Mouse (Mus musculus): ENCODE data around the gene Slc7a5. TPM values are rescaled to one million over a fixed set of nuclear protein-coding genes. Genes with fewer than 3 reads are reported as not detected.

Gene Slc7a5
- polyA plus RNA-seq, 1 experiment from 2014 or later = 39.6 TPM

GRCm38 (mm10) chr8:121919158-121919557 lies 11.7 kb upstream of the Slc7a5 start:
- Histone ChIP-seq H3K27me3 (replicated peaks) (no peaks in the 10 kb centered on the region), H3K4me1 (peaks cover 10% of the 10 kb centered on the region), H3K36me3 (no peaks in the 10 kb centered on the region), H3K4me3 (replicated peaks) (no peak overlapping the region), H3K27ac (replicated peaks) (no peak overlapping the region), H3K4me2 (no peak overlapping the region), H3K9ac (replicated peaks) (no peak overlapping the region), H3K9me3 (replicated peaks) (no peaks in the 10 kb centered on the region)
- 75% methylated on average over 4 of the region's 4 CpGs for WGBS
- no peak for ATAC-seq (ENCODE audit: low FRiP score)

- ATAC-seq (ENCODE audit: low FRiP score) = no peak
- Histone ChIP-seq H3K27me3 (replicated peaks) (peaks cover 3% of the 10 kb centered on the region; the same call in 1 of the 2 replicates), H3K4me2 (no peak overlapping the region), H3K27ac (replicated peaks) (no peak overlapping the region), H3K9ac (replicated peaks) (no peak overlapping the region), H3K4me3 (replicated peaks) (no peak overlapping the region), H3K4me1 (no peaks in the 10 kb centered on the region), H3K9me3 (replicated peaks) (no peaks in the 10 kb centered on the region), H3K36me3 (no peaks in the 10 kb centered on the region)
- 76% methylated on average over 8 of the region's 8 CpGs for WGBS
Measured at GRCm38 (mm10) chr8:121913378-121913777, 5.9 kb upstream of the Slc7a5 start.

- 71% methylated on average over 3 of the region's 3 CpGs for WGBS
- Histone ChIP-seq H3K4me2 (no peak overlapping the region), H3K9me3 (replicated peaks) (no peaks in the 10 kb centered on the region), H3K27ac (replicated peaks) (no peak overlapping the region), H3K4me1 (peaks cover 5% of the 10 kb centered on the region), H3K27me3 (replicated peaks) (peaks cover 5% of the 10 kb centered on the region; the same call in 1 of the 2 replicates), H3K4me3 (replicated peaks) (no peak overlapping the region), H3K9ac (replicated peaks) (no peak overlapping the region), H3K36me3 (no peaks in the 10 kb centered on the region)
- ATAC-seq (ENCODE audit: low FRiP score) = no peak
Measured at GRCm38 (mm10) chr8:121912831-121913230, 5.3 kb upstream of the Slc7a5 start.

GRCm38 (mm10) chr8:121911987-121912386 lies 4.5 kb upstream of the Slc7a5 start:
- no peak overlapping the region for H3K9ac ChIP-seq (replicated peaks)
- H3K36me3 ChIP-seq = no peaks in the 10 kb centered on the region
- 71% methylated on average over 7 of the region's 7 CpGs for WGBS
- peaks cover 5% of the 10 kb centered on the region; the same call in 1 of the 2 replicates for H3K27me3 ChIP-seq (replicated peaks)
- H3K4me2 ChIP-seq = no peak overlapping the region
- no peak for ATAC-seq (ENCODE audit: low FRiP score)
- H3K4me3 ChIP-seq (replicated peaks) = no peak overlapping the region
- H3K27ac ChIP-seq (replicated peaks) = peak overlapping the region; percentile 33; the same call in 1 of the 2 replicates
- no peaks in the 10 kb centered on the region for H3K9me3 ChIP-seq (replicated peaks)
- H3K4me1 ChIP-seq = peaks cover 7% of the 10 kb centered on the region

GRCm38 (mm10) chr8:121911400-121911799 lies 3.9 kb upstream of the Slc7a5 start:
- Histone ChIP-seq H3K4me2 (no peak overlapping the region), H3K27me3 (replicated peaks) (peaks cover 5% of the 10 kb centered on the region; the same call in 1 of the 2 replicates), H3K27ac (replicated peaks) (peak overlapping the region; percentile 33; the same call in 1 of the 2 replicates), H3K9me3 (replicated peaks) (no peaks in the 10 kb centered on the region), H3K4me1 (peaks cover 13% of the 10 kb centered on the region), H3K9ac (replicated peaks) (no peak overlapping the region), H3K36me3 (no peaks in the 10 kb centered on the region), H3K4me3 (replicated peaks) (no peak overlapping the region)
- no peak for ATAC-seq (ENCODE audit: low FRiP score)
- WGBS = 93% methylated on average over 6 of the region's 6 CpGs

GRCm38 (mm10) chr8:121909663-121910062 lies 2.2 kb upstream of the Slc7a5 start:
- Histone ChIP-seq H3K9me3 (replicated peaks) (no peaks in the 10 kb centered on the region), H3K4me2 (no peak overlapping the region), H3K4me1 (peaks cover 31% of the 10 kb centered on the region), H3K4me3 (replicated peaks) (no peak overlapping the region), H3K36me3 (no peaks in the 10 kb centered on the region), H3K27ac (replicated peaks) (no peak overlapping the region), H3K9ac (replicated peaks) (no peak overlapping the region), H3K27me3 (replicated peaks) (peaks cover 5% of the 10 kb centered on the region; the same call in 1 of the 2 replicates)
- 11% methylated on average over 6 of the region's 6 CpGs for WGBS
- no peak for ATAC-seq (ENCODE audit: low FRiP score)

GRCm38 (mm10) chr8:121909148-121909541 lies 1.7 kb upstream of the Slc7a5 start:
- 75% methylated on average over 8 of the region's 8 CpGs for whole genome bisulfite sequencing
- H3K27me3 ChIP-seq (replicated peaks) = peaks cover 5% of the 10 kb centered on the region; the same call in 1 of the 2 replicates
- no peak overlapping the region for H3K27ac ChIP-seq (replicated peaks)
- H3K36me3 ChIP-seq = no peaks in the 10 kb centered on the region
- H3K4me1 ChIP-seq = peaks cover 34% of the 10 kb centered on the region
- no peak overlapping the region for H3K4me2 ChIP-seq
- no peaks in the 10 kb centered on the region for H3K9me3 ChIP-seq (replicated peaks)
- no peak overlapping the region for H3K4me3 ChIP-seq (replicated peaks)
- ATAC-seq (ENCODE audit: low FRiP score) = no peak
- H3K9ac ChIP-seq (replicated peaks) = no peak overlapping the region

- H3K36me3 ChIP-seq = no peaks in the 10 kb centered on the region
- H3K4me3 ChIP-seq (replicated peaks) = no peak overlapping the region
- H3K4me1 ChIP-seq = peaks cover 38% of the 10 kb centered on the region
- no peaks in the 10 kb centered on the region for H3K9me3 ChIP-seq (replicated peaks)
- H3K27ac ChIP-seq (replicated peaks) = no peak overlapping the region
- WGBS = 60% methylated on average over 8 of the region's 8 CpGs
- H3K9ac ChIP-seq (replicated peaks) = no peak overlapping the region
- ATAC-seq (ENCODE audit: low FRiP score) = no peak
- peak overlapping the region; percentile 98 for H3K4me2 ChIP-seq
- peaks cover 5% of the 10 kb centered on the region; the same call in 1 of the 2 replicates for H3K27me3 ChIP-seq (replicated peaks)
Measured at GRCm38 (mm10) chr8:121908378-121909147, 1.1 kb upstream of the Slc7a5 start.

- WGBS = under 1% methylated on average over 67 of the region's 72 CpGs
- Histone ChIP-seq H3K4me1 (peaks cover 44% of the 10 kb centered on the region), H3K4me3 (replicated peaks) (peak overlapping the region; percentile 85), H3K27ac (replicated peaks) (peak overlapping the region; percentile 76), H3K27me3 (replicated peaks) (peaks cover 5% of the 10 kb centered on the region; the same call in 1 of the 2 replicates), H3K4me2 (peak overlapping the region; percentile 98), H3K9ac (replicated peaks) (peak overlapping the region; percentile 70), H3K36me3 (no peaks in the 10 kb centered on the region), H3K9me3 (replicated peaks) (no peaks in the 10 kb centered on the region)
- peak; percentile 64 for ATAC-seq (ENCODE audit: low FRiP score)
Measured at GRCm38 (mm10) chr8:121906542-121907512, 667 bp downstream of the Slc7a5 start.

GRCm38 (mm10) chr8:121905864-121906263 lies 1.6 kb downstream of the Slc7a5 start:
- Histone ChIP-seq H3K4me2 (peak overlapping the region; percentile 98), H3K4me1 (peaks cover 45% of the 10 kb centered on the region), H3K9me3 (replicated peaks) (no peaks in the 10 kb centered on the region), H3K4me3 (replicated peaks) (peak overlapping the region; percentile 85), H3K9ac (replicated peaks) (peak overlapping the region; percentile 70; the same call in 1 of the 2 replicates), H3K27ac (replicated peaks) (no peak overlapping the region), H3K36me3 (no peaks in the 10 kb centered on the region), H3K27me3 (replicated peaks) (peaks cover 5% of the 10 kb centered on the region; the same call in 1 of the 2 replicates)
- 27% methylated on average over 5 of the region's 5 CpGs for WGBS
- no peak for ATAC-seq (ENCODE audit: low FRiP score)

- Histone ChIP-seq H3K4me1 (peaks cover 45% of the 10 kb centered on the region), H3K9ac (replicated peaks) (peak overlapping the region; percentile 70; the same call in 1 of the 2 replicates), H3K4me2 (peak overlapping the region; percentile 98), H3K27ac (replicated peaks) (no peak overlapping the region), H3K27me3 (replicated peaks) (0 out of 2 replicates have a peak, but pooled peaks cover 5% of the 10 kb centered on the region), H3K9me3 (replicated peaks) (no peaks in the 10 kb centered on the region), H3K36me3 (no peaks in the 10 kb centered on the region), H3K4me3 (replicated peaks) (peak overlapping the region; percentile 85)
- 58% methylated on average over 1 of the region's 1 CpGs for WGBS
- ATAC-seq (ENCODE audit: low FRiP score) = no peak
Measured at GRCm38 (mm10) chr8:121905420-121905819, 2.1 kb downstream of the Slc7a5 start.
